Mouse (Mus musculus): ENCODE data around the gene Kcne3. TPM values are rescaled to one million over a fixed set of nuclear protein-coding genes. Genes with fewer than 3 reads are reported as not detected.

Gene Kcne3
- polyA plus RNA-seq, 2 experiments, result 0.88 to 1.4 TPM

DNA sequence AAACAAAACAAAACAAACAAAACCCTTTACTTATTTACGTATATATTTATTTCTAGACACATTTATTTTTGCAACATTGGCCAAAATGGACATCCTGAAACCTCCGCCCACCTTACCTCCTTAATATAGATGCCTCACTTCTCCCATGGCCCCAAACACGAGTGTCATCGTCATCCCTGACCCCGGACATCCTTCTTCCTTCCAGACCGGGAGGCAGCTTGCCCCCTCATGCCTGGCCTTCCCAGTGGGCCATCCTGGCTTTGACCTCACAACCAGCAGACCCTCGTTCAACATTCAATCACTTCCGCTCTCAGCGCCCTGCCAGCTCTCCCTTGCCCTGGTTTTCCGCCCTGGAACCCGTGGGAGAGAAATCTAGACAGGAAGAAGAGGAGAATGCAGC is 25.7 kb upstream of the Kcne3 start:
- Histone ChIP-seq H3K4me3 (ENCODE audit: insufficient read depth in 1 of 2, low read depth in 2 of 2, low read length in 2 of 2) (no peak overlapping the region), H3K27ac (no peak overlapping the region), H3K4me1 (replicated peaks; ENCODE audit: control insufficient read depth in 2 of 2, insufficient read depth in 2 of 2, low read length in 1 of 2) (no peaks in the 10 kb centered on the region), H3K36me3 (replicated peaks; ENCODE audit: control insufficient read depth, insufficient read depth, low read depth) (no peaks in the 10 kb centered on the region), H3K9me3 (ENCODE audit: control insufficient read depth, low read length) (no peaks in the 10 kb centered on the region), H3K27me3 (ENCODE audit: control insufficient read depth, insufficient read depth, low read length) (no peaks in the 10 kb centered on the region), H3K9ac (replicated peaks) (no peak overlapping the region), H3K4me2 (ENCODE audit: low read depth) (no peak overlapping the region)
- TF ChIP-seq EP300 (IDR thresholded peaks at IDR 0.05; ENCODE audit: low read depth) (no peak), CTCF (IDR thresholded peaks at IDR 0.05; ENCODE audit: low read depth) (no peak)
- DNase-seq (ENCODE audit: low read depth in 3 of 3, low spot score in 3 of 3) (no peak), ATAC-seq (ENCODE audit: insufficient read depth) (no peak)
- WGBS (ENCODE audit: insufficient replicate concordance), result 68% methylated on average over 11 of the region's 11 CpGs

DNA sequence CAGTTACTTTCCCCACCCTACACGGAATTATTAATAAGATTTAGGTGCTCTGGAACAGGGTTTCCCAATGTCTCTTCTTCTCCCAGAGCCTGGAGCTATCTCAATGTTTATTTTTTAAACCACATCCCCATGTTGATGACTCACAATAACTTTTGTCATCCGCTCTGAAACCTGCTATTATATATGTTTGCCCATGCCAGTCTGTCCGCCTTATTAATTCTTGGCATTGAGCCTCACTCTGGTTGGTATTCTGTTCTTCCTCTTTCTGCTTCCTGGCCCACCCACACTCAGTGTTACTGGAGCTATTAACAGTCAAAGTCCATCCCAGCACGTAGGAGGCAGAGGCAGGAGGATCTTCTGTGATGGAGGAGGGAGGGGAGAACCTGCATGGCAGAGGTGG is 18.6 kb upstream of the Kcne3 start:
- TF ChIP-seq EP300 (IDR thresholded peaks at IDR 0.05; ENCODE audit: low read depth), result no peak
- no peak for TF ChIP-seq CTCF (IDR thresholded peaks at IDR 0.05; ENCODE audit: low read depth)
- H3K4me3 ChIP-seq (ENCODE audit: insufficient read depth in 1 of 2, low read depth in 2 of 2, low read length in 2 of 2), result no peak overlapping the region
- H3K27ac ChIP-seq, result no peak overlapping the region
- no peak overlapping the region for H3K4me2 ChIP-seq (ENCODE audit: low read depth)
- H3K36me3 ChIP-seq (replicated peaks; ENCODE audit: control insufficient read depth, insufficient read depth, low read depth), result no peaks in the 10 kb centered on the region
- ATAC-seq (ENCODE audit: insufficient read depth) (no peak), DNase-seq (ENCODE audit: low read depth in 3 of 3, low spot score in 3 of 3) (no peak)
- peaks cover 0 to 8% of the 10 kb centered on the region in 2 experiments; a peak in 3 of 4 replicates for H3K4me1 ChIP-seq (replicated peaks; ENCODE audit: control insufficient read depth in 2 of 2, insufficient read depth in 2 of 2, low read length in 1 of 2)
- 52% methylated on average over 4 of the region's 4 CpGs for WGBS (ENCODE audit: insufficient replicate concordance)
- H3K9ac ChIP-seq (replicated peaks), result no peak overlapping the region
- no peaks in the 10 kb centered on the region for H3K27me3 ChIP-seq (ENCODE audit: control insufficient read depth, insufficient read depth, low read length)
- no peaks in the 10 kb centered on the region for H3K9me3 ChIP-seq (ENCODE audit: control insufficient read depth, low read length)

DNA sequence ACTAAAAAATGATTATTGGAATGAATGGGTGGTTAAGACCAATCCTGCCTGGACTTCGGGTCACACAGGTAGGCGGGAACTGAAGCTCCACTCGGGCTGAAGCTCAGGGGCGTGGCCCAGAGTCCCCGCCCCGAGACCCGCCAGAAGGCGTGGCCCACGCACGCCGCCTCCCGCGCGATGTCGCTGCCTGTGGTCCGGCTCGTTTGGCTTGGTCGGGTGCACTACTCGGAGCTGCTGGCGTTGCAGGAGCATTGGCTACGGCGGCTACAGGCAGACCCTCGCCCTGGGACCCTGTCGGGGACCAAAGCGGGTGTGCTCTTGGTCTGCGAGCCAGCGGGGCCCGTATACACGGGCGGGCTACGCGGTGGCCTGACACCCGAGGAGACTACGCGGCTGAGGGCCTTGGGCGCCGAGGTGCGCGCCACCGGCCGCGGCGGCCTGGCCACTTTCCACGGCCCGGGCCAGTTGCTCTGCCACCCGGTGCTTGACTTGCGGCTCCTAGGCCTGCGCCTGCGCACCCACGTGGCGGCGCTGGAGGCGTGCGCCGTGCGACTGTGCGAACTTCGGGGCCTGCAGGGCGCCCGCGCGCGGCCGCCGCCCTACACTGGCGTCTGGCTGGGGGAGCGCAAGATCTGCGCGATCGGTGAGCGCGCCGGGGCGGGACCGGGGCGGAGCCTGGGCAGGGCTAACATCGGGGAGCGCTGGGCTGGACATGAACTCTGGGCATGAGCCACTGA is 17.0 kb upstream of the Kcne3 start, which contains the start of gene Lipt2:
TSS of gene Lipt2 (plus strand) at position 173 of the 737 bp plus-strand sequence.
- no peaks in the 10 kb centered on the region for H3K9me3 ChIP-seq (ENCODE audit: control insufficient read depth, low read length)
- WGBS (ENCODE audit: insufficient replicate concordance), result under 1% methylated on average over 78 of the region's 78 CpGs
- H3K4me1 ChIP-seq (replicated peaks; ENCODE audit: control insufficient read depth in 2 of 2, insufficient read depth in 2 of 2, low read length in 1 of 2), result peaks cover 0 to 8% of the 10 kb centered on the region in 2 experiments; a peak in 3 of 4 replicates
- peak; percentile 39 for TF ChIP-seq CTCF (IDR thresholded peaks at IDR 0.05; ENCODE audit: low read depth)
- no peak for TF ChIP-seq EP300 (IDR thresholded peaks at IDR 0.05; ENCODE audit: low read depth)
- peak; percentile 70 to 76 (median 73) for DNase-seq (ENCODE audit: low read depth in 3 of 3, low spot score in 3 of 3)
- peak; percentile 96 for ATAC-seq (ENCODE audit: insufficient read depth)
- H3K27me3 ChIP-seq (ENCODE audit: control insufficient read depth, insufficient read depth, low read length), result no peaks in the 10 kb centered on the region
- peak within 1 kb of the TSS; percentile 6 for H3K27ac ChIP-seq
- H3K4me2 ChIP-seq (ENCODE audit: low read depth), result peak within 1 kb of the TSS; percentile 82
- H3K9ac ChIP-seq (replicated peaks), result peak within 1 kb of the TSS; percentile 66
- no peaks in the 10 kb centered on the region for H3K36me3 ChIP-seq (replicated peaks; ENCODE audit: control insufficient read depth, insufficient read depth, low read depth)
- peak within 1 kb of the TSS; percentile 64 to 66 for H3K4me3 ChIP-seq (ENCODE audit: insufficient read depth in 1 of 2, low read depth in 2 of 2, low read length in 2 of 2)

DNA sequence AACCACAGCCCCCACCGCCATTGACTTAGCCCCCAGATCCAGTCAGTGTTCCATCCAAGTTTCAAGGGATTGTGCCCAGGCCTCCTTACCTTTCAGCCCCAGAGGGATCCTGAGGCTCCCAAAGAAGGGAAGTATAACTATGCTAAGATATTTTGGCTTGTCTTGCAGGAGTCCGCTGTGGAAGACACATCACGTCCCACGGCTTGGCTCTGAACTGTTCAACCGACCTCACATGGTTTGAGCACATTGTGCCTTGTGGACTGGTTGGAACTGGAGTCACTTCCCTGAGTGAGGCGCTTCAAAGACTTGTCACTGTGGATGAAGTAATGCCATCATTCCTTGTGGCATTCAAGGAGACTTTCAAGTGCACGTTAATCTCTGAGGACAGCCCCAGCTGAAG is 16.3 kb upstream of the Kcne3 start:
- ATAC-seq (ENCODE audit: insufficient read depth), result no peak

DNA sequence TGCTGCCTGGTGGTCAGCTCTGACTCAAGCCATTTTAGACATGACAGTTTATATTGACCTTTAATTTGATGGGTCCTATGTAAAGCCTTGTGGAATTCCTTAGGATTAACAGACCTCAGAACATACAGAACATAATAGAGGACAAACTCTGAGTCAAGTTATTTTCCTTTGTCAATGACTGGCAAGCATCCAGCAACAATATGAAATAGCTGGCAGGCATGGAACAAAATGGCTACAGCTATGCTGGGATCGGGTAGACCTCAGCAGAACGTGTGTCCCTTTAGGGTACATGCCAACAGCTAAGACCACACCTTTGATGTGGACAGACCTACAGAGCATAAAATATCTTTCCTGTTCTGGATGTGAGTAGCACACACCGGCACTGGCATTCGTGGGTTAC is 12.8 kb upstream of the Kcne3 start:
- TF ChIP-seq EP300 (IDR thresholded peaks at IDR 0.05; ENCODE audit: low read depth), result no peak
- no peak for TF ChIP-seq CTCF (IDR thresholded peaks at IDR 0.05; ENCODE audit: low read depth)
- 78% methylated on average over 4 of the region's 4 CpGs for WGBS (ENCODE audit: insufficient replicate concordance)
- DNase-seq (ENCODE audit: low read depth in 3 of 3, low spot score in 3 of 3), result no peak

More for the DNA sequence above, 16.3 kb upstream of the Kcne3 start:
- 58% methylated on average over 7 of the region's 7 CpGs for WGBS (ENCODE audit: insufficient replicate concordance)
- TF ChIP-seq CTCF (IDR thresholded peaks at IDR 0.05; ENCODE audit: low read depth) (no peak), EP300 (IDR thresholded peaks at IDR 0.05; ENCODE audit: low read depth) (no peak)
- H3K4me2 ChIP-seq (ENCODE audit: low read depth), result peak overlapping the region; percentile 82
- H3K9me3 ChIP-seq (ENCODE audit: control insufficient read depth, low read length), result no peaks in the 10 kb centered on the region
- peaks cover 0 to 8% of the 10 kb centered on the region in 2 experiments; a peak in 3 of 4 replicates for H3K4me1 ChIP-seq (replicated peaks; ENCODE audit: control insufficient read depth in 2 of 2, insufficient read depth in 2 of 2, low read length in 1 of 2)
- no peaks in the 10 kb centered on the region for H3K27me3 ChIP-seq (ENCODE audit: control insufficient read depth, insufficient read depth, low read length)
- no peak for DNase-seq (ENCODE audit: low read depth in 3 of 3, low spot score in 3 of 3)
- H3K9ac ChIP-seq (replicated peaks), result no peak overlapping the region
- H3K27ac ChIP-seq, result no peak overlapping the region
- peak overlapping the region; percentile 21 to 64 for H3K4me3 ChIP-seq (ENCODE audit: insufficient read depth in 1 of 2, low read depth in 2 of 2, low read length in 2 of 2)
- no peaks in the 10 kb centered on the region for H3K36me3 ChIP-seq (replicated peaks; ENCODE audit: control insufficient read depth, insufficient read depth, low read depth)

More for the DNA sequence above, 12.8 kb upstream of the Kcne3 start:
- Histone ChIP-seq H3K36me3 (replicated peaks; ENCODE audit: control insufficient read depth, insufficient read depth, low read depth) (no peaks in the 10 kb centered on the region), H3K4me3 (ENCODE audit: insufficient read depth in 1 of 2, low read depth in 2 of 2, low read length in 2 of 2) (no peak overlapping the region), H3K27ac (no peak overlapping the region), H3K4me2 (ENCODE audit: low read depth) (no peak overlapping the region), H3K4me1 (replicated peaks; ENCODE audit: control insufficient read depth in 2 of 2, insufficient read depth in 2 of 2, low read length in 1 of 2) (peaks cover 0 to 8% of the 10 kb centered on the region in 2 experiments; a peak in 3 of 4 replicates), H3K27me3 (ENCODE audit: control insufficient read depth, insufficient read depth, low read length) (no peaks in the 10 kb centered on the region), H3K9ac (replicated peaks) (no peak overlapping the region), H3K9me3 (ENCODE audit: control insufficient read depth, low read length) (no peaks in the 10 kb centered on the region)
- ATAC-seq (ENCODE audit: insufficient read depth), result no peak

Measured in liver, embryonic 14.5 days (tissue).